Mouse (Mus musculus) NIH3T3 (cell line): Measurements from ENCODE around the gene Magoh.

Source experiments
- DNase-seq: peaks from one replicate; pipeline ENCODE4 v3.0.0-alpha.2; 2012; ENCODE audit warnings: low read depth

Magoh gene

DNA sequence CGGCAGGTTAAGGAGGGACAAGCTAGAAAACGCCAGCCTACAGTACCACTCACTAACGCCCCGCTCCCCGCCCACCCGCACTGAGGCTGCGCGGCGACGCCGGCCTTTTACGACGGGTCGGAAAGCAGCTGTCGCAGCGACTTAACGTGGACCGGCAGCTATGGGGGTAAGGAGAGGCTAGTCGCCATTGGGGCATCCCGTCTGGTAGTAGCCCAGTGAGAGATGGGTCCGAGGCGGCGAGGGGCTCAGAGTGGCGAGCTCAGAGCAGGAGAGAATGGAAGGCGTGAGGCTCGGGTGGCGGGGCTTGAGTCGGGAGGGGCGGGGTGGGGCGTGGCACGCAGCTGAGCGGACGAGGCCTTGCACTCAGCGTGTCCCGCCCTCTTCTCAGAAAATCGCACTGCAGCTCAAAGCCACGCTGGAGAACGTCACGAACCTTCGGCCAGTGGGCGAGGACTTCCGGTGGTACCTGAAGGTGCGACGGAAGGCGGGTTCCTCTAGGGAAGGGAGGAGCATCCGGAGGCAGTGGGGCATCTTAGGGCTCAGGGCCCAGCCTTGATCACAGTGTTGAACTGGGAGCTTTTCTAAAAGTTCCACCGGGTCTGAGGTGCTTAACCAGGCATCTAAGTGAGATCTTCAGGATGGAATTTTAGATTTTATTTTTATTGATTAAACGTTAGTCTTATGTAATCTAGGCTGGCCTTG, 10.3 kb downstream of the Magoh start, which contains the start of gene 0610037L13Rik:
Gene 0610037L13Rik (plus strand): TSS at position 83 of the 702 bp plus-strand sequence.
- peak; percentile 97 for DNase-seq

- DNase-seq, result peak; percentile 60
These were observed 13.1 kb downstream of the Magoh start for GRCm38 (mm10) chr4:107892663-107893062.

DNA sequence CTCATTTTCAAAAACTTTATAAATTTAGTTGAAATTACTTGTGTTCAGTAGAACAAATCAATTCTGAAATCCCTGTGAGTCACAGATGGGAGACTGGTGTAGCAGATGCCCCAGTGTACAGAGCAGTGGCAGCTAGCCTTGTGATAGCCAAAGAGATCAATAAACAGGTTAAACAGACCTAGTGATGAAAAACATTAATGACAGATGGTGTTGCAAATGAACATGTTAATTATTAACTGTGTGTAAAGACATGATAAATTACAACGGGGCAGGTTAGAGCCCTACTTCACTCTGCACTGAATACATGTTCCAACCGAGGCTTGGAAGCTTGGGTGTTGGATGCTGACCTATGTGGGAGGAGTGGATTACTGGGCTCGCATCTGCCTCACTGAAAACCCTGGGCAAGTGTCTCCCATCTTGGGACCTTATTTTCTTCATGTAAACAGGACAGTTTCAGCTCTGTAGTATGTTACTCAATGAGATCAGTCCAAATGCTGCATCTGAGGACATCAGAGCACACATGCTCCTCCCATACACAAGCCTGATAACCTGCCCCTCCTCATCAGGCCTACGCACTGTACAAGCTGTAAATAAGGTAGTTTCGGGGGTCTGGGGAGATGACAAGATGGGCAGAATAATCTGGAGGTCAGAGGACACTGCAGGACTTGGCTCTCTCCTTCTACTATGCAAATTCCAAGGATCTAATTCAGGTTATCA, 19.8 kb downstream of the Magoh start:
- DNase-seq, result no peak

DNA sequence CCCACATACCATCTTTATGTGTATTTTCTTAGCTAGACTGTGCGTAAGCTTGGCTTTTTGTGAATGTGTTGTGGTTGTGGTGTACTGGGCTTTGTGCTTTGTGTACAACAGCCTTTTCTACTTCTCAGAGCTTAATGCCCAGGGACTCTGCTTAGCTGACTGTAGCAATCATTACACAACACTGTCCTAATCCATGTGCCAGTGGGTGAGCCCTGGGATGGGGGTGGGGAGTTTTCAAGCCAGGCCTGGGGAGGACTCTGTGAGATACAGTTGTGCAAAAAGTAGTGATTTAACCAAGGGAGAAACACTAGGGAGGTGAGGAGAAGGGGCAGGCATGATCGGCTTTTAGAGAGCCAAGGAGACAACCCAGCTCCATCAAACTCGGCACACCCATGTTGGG, 20.7 kb downstream of the Magoh start:
- DNase-seq, result no peak

- no peak for DNase-seq
These were observed 24.7 kb downstream of the Magoh start for GRCm38 (mm10) chr4:107904252-107904651.

- DNase-seq, result no peak
These were observed 27.0 kb downstream of the Magoh start for GRCm38 (mm10) chr4:107906561-107906960.

DNA sequence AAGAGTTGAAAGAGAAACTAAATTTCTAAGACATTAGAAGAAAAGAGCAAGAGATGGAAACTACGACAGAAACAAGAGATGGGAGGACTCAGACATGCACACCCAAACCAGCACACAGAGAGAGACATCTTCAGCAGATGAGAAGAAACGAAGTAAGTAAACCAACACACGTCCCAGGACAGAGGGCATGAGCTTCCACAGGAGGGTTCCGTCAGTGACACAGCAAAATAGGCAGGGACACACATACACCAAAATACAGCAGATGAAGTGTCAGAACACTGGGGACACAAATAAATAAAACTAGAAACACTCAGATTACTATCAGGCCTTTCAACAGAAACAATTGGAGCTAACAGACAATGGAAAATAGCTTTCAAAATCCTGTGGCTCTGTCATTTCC, 30.5 kb downstream of the Magoh start:
- DNase-seq, result no peak

GRCm38 (mm10) chr4:107920336-107920735, 40.8 kb downstream of the Magoh start:
- peak; percentile 41 for DNase-seq

- peak; percentile 42 for DNase-seq
These were observed 41.7 kb downstream of the Magoh start for GRCm38 (mm10) chr4:107921152-107921695.

DNA sequence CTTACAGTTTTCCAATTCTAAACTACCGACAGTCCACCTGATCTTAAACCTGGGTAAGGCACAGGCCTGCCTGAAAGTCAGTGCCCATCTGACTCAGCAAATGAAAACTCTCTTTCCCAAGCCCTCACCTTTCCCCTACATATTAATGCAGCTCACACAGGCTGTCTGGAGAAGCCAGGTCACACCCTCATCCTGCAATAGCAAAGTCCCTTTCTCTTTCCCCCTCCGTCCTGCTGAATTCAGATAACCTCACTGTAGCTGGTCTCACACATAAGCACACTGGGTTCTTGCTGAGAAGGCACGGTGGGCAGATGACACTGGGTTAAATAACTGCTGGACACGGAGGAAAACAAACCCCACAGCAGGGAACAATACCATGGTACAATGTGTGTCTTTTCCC, 42.4 kb downstream of the Magoh start:
- DNase-seq, result peak; percentile 63

DNA sequence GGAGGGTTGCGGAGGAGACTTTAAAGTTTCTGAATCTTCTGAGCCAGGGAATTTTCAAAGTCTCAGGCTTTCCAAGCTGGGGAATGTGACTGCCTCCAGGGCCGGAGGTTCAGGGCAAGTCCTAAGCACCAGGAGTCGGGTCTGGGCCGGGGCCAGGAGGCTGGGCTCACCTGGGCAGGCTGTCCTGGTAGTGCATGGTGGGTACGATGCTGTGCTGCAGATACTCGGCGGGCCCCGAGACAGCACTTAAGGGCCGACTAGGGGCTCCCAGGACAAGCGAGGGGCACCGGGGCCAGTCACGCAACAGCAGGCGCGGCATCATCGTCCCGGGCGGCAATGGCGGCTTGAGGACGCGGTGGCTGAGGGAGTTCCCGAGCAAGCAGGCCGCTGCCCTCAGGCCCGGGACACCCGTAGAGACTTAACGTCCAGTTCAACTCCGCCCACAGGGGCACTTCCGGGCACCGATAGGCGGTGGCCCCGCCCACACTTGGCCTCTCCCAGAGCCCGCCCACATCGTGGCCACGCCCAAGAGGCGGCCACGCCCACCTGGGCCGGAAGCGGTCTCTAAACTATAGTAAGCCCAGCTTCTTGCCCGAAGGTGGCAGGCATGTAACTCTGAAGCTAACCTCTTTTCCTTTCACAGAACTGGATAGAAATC, 43.7 kb downstream of the Magoh start, which contains the start of gene Cpt2:
Gene Cpt2 (minus strand): TSS at position 466 of the 658 bp plus-strand sequence.
- DNase-seq, result peak; percentile 100

DNA sequence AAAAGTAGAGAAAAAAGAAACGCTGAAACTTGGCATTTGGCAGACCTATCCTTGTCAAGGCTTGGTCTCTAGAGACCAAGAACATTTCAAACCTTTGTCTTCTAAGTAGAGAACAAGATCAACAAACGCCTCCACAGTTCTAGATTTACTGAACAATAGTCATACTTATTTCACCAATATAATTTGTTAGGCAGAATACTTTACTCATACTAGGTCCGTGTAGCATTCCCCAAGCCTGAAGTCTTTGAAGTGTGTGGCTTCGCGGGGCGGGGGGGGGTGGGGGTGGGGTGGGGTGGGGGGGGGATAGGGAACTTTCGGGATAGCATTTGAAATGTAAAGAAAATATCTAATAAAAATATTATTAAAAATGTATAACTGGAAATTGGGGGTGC, 44.2 kb downstream of the Magoh start:
- no peak for DNase-seq

DNA sequence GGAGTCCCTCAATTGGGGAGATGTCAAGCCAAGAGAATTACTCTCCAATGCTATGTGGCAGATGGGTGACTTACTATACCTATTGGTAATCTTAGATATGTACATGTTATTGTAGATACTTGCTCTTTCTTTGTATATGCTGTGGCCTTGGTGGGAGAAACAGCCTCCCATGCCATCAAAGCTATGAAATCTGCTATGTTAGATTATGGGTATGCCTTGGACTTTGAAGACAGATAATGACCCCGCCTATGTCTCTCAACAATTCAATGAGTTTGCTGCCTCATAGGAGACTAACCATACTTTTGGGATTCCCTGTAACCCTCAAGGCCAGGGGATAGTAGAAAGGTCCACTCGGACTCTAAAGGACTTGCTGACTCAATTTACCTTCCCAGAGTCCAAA, 48.7 kb downstream of the Magoh start:
- no peak for DNase-seq

GRCm38 (mm10) chr4:107928726-107929125, 49.2 kb downstream of the Magoh start:
- no peak for DNase-seq

GRCm38 (mm10) chr4:107931453-107931852, 51.9 kb downstream of the Magoh start:
- DNase-seq, result peak; percentile 60

DNA sequence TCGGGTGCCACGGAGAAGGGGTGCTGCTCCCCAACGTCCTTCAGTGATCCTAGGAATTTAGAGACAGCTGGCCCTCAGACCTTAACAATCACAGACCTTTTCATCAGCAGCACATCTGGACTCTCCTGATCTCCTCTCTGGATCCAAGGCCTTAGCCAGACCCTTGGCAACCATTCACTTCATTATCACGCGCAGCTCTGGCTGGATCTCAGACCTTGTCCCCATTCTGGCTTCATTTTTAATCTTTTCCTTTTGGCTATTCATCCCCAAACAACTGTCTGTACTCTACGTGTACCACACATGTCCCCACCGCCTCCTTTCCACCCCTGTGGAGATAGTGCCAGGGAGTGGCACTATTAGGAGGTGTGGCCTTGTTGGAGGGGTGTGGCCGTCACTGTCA, 53.7 kb downstream of the Magoh start:
- no peak for DNase-seq

DNA sequence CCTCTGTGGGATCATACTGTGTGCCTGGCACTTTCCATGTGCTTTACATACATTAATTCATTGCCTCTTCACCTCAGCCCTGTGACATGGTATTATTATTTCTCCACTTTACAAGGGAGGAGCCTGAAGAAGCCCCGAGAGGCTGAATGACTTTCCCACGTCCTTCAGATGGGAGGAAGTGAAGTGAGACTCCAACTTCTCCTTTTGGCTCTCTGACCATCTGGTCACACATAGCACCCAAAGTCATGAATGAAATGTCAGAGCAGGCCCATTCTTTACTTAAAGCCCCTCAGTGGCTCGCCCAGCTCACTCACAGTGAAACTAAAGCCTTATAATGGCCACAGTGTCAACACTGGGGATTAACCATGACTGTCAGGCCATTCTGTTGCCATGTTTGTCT, 55.7 kb downstream of the Magoh start:
- no peak for DNase-seq
